Mouse (Mus musculus): ENCODE results near the gene Gm20388. TPM values are rescaled to one million over a fixed set of nuclear protein-coding genes. Genes with fewer than 3 reads are reported as not detected.

Gm20388 gene
- polyA plus RNA-seq, 1 experiment from 2014 or later, result 4.4 TPM

- ATAC-seq, result no peak
- no peak overlapping the region for H3K4me3 ChIP-seq (replicated peaks)
- 83% methylated on average over 3 of the region's 3 CpGs for WGBS
These were observed 4429.1 kb downstream of the Gm20388 start for GRCm38 (mm10) chr8:124339742-124340141.

GRCm38 (mm10) chr8:124340360-124341068, 4429.9 kb downstream of the Gm20388 start:
- 66% methylated on average over 17 of the region's 17 CpGs for WGBS
- peaks cover 97% of the 10 kb centered on the region for H3K36me3 ChIP-seq
- peak; percentile 37; the same call in 1 of the 2 replicates for ATAC-seq

More at GRCm38 (mm10) chr8:124339742-124340141, 4429.1 kb downstream of the Gm20388 start:
- no peaks in the 10 kb centered on the region for H3K27me3 ChIP-seq
- H3K9ac ChIP-seq (replicated peaks), result 0 out of 2 replicates have a peak overlapping the region, but pooled peaks have one; percentile 3
- no peaks in the 10 kb centered on the region for H3K9me3 ChIP-seq
- peaks cover 12% of the 10 kb centered on the region for H3K4me1 ChIP-seq (replicated peaks)
- H3K36me3 ChIP-seq, result peaks cover 98% of the 10 kb centered on the region
- no peak overlapping the region for H3K4me2 ChIP-seq (replicated peaks)
- H3K27ac ChIP-seq, result no peak overlapping the region

GRCm38 (mm10) chr8:124343151-124343550, 4432.5 kb downstream of the Gm20388 start:
- H3K9ac ChIP-seq (replicated peaks), result no peak overlapping the region
- H3K27me3 ChIP-seq, result no peaks in the 10 kb centered on the region
- H3K4me2 ChIP-seq (replicated peaks), result no peak overlapping the region
- no peak overlapping the region for H3K4me3 ChIP-seq (replicated peaks)
- peaks cover 17% of the 10 kb centered on the region for H3K4me1 ChIP-seq (replicated peaks)
- ATAC-seq, result no peak
- H3K36me3 ChIP-seq, result peaks cover 71% of the 10 kb centered on the region
- H3K9me3 ChIP-seq, result no peaks in the 10 kb centered on the region
- 98% methylated on average over 15 of the region's 15 CpGs for WGBS
- H3K27ac ChIP-seq, result no peak overlapping the region

More at GRCm38 (mm10) chr8:124340360-124341068, 4429.9 kb downstream of the Gm20388 start:
- no peak overlapping the region for H3K4me3 ChIP-seq (replicated peaks)
- no peak overlapping the region for H3K4me2 ChIP-seq (replicated peaks)
- peak overlapping the region; percentile 32; the same call in 1 of the 2 replicates for H3K9ac ChIP-seq (replicated peaks)
- H3K9me3 ChIP-seq, result no peaks in the 10 kb centered on the region
- no peak overlapping the region for H3K27ac ChIP-seq
- H3K4me1 ChIP-seq (replicated peaks), result peaks cover 12% of the 10 kb centered on the region
- H3K27me3 ChIP-seq, result no peaks in the 10 kb centered on the region

- Histone ChIP-seq H3K4me3 (replicated peaks) (no peak overlapping the region), H3K9ac (replicated peaks) (no peak overlapping the region), H3K4me1 (replicated peaks) (peaks cover 20% of the 10 kb centered on the region), H3K27me3 (no peaks in the 10 kb centered on the region), H3K27ac (no peak overlapping the region), H3K36me3 (peaks cover 62% of the 10 kb centered on the region), H3K4me2 (replicated peaks) (no peak overlapping the region), H3K9me3 (no peaks in the 10 kb centered on the region)
- no peak for ATAC-seq
- WGBS, result 94% methylated on average over 12 of the region's 12 CpGs
These were observed 4433.4 kb downstream of the Gm20388 start for GRCm38 (mm10) chr8:124343991-124344390.

GRCm38 (mm10) chr8:124345098-124345497, 4434.5 kb downstream of the Gm20388 start:
- no peaks in the 10 kb centered on the region for H3K9me3 ChIP-seq
- no peak for ATAC-seq
- H3K36me3 ChIP-seq, result peaks cover 52% of the 10 kb centered on the region
- no peak overlapping the region for H3K9ac ChIP-seq (replicated peaks)
- H3K27me3 ChIP-seq, result no peaks in the 10 kb centered on the region
- H3K27ac ChIP-seq, result no peak overlapping the region
- no peak overlapping the region for H3K4me3 ChIP-seq (replicated peaks)
- H3K4me2 ChIP-seq (replicated peaks), result no peak overlapping the region
- H3K4me1 ChIP-seq (replicated peaks), result peaks cover 13% of the 10 kb centered on the region
- 85% methylated on average over 10 of the region's 10 CpGs for WGBS

- H3K27ac ChIP-seq, result no peak overlapping the region
- no peaks in the 10 kb centered on the region for H3K9me3 ChIP-seq
- H3K9ac ChIP-seq (replicated peaks), result no peak overlapping the region
- ATAC-seq, result peak; percentile 61
- no peak overlapping the region for H3K4me3 ChIP-seq (replicated peaks)
- H3K4me1 ChIP-seq (replicated peaks), result peaks cover 8% of the 10 kb centered on the region; the same call in 1 of the 2 replicates
- no peak overlapping the region for H3K4me2 ChIP-seq (replicated peaks)
- no peaks in the 10 kb centered on the region for H3K27me3 ChIP-seq
- WGBS, result 48% methylated on average over 19 of the region's 19 CpGs
- peaks cover 34% of the 10 kb centered on the region for H3K36me3 ChIP-seq
These were observed 4436.3 kb downstream of the Gm20388 start for GRCm38 (mm10) chr8:124346852-124347523.

GRCm38 (mm10) chr8:124348087-124348486, 4437.4 kb downstream of the Gm20388 start:
- Histone ChIP-seq H3K4me2 (replicated peaks) (no peak overlapping the region), H3K36me3 (peaks cover 23% of the 10 kb centered on the region), H3K9ac (replicated peaks) (no peak overlapping the region), H3K9me3 (no peaks in the 10 kb centered on the region), H3K27me3 (no peaks in the 10 kb centered on the region), H3K4me3 (replicated peaks) (no peak overlapping the region), H3K27ac (no peak overlapping the region), H3K4me1 (replicated peaks) (peaks cover 8% of the 10 kb centered on the region; the same call in 1 of the 2 replicates)
- no peak for ATAC-seq
- 64% methylated on average over 1 of the region's 1 CpGs for WGBS

- no peaks in the 10 kb centered on the region for H3K27me3 ChIP-seq
- H3K27ac ChIP-seq, result no peak overlapping the region
- H3K9ac ChIP-seq (replicated peaks), result no peak overlapping the region
- ATAC-seq, result peak; percentile 55
- H3K4me2 ChIP-seq (replicated peaks), result no peak overlapping the region
- 37% methylated on average over 7 of the region's 7 CpGs for WGBS
- peaks cover 7% of the 10 kb centered on the region for H3K36me3 ChIP-seq
- H3K4me3 ChIP-seq (replicated peaks), result no peak overlapping the region
- H3K9me3 ChIP-seq, result no peaks in the 10 kb centered on the region
- H3K4me1 ChIP-seq (replicated peaks), result peaks cover 8% of the 10 kb centered on the region; the same call in 1 of the 2 replicates
These were observed 4439.0 kb downstream of the Gm20388 start for GRCm38 (mm10) chr8:124349663-124350062.

GRCm38 (mm10) chr8:124351636-124352035, 4441.0 kb downstream of the Gm20388 start:
- Histone ChIP-seq H3K27me3 (no peaks in the 10 kb centered on the region), H3K9ac (replicated peaks) (no peak overlapping the region), H3K9me3 (no peaks in the 10 kb centered on the region), H3K4me1 (replicated peaks) (peaks cover 8% of the 10 kb centered on the region; the same call in 1 of the 2 replicates), H3K36me3 (no peaks in the 10 kb centered on the region), H3K4me3 (replicated peaks) (no peak overlapping the region), H3K27ac (no peak overlapping the region), H3K4me2 (replicated peaks) (no peak overlapping the region)
- 65% methylated on average over 5 of the region's 5 CpGs for WGBS
- ATAC-seq, result no peak

- H3K4me2 ChIP-seq (replicated peaks), result no peak overlapping the region
- no peak overlapping the region for H3K4me3 ChIP-seq (replicated peaks)
- 82% methylated on average over 3 of the region's 3 CpGs for WGBS
- no peak overlapping the region for H3K27ac ChIP-seq
- H3K9me3 ChIP-seq, result peaks cover 4% of the 10 kb centered on the region; the same call in 1 of the 2 replicates
- no peaks in the 10 kb centered on the region for H3K36me3 ChIP-seq
- ATAC-seq, result no peak
- H3K4me1 ChIP-seq (replicated peaks), result no peaks in the 10 kb centered on the region
- no peaks in the 10 kb centered on the region for H3K27me3 ChIP-seq
- H3K9ac ChIP-seq (replicated peaks), result no peak overlapping the region
These were observed 4450.3 kb downstream of the Gm20388 start for GRCm38 (mm10) chr8:124360911-124361310.

- Histone ChIP-seq H3K9ac (replicated peaks) (no peak overlapping the region), H3K27ac (no peak overlapping the region), H3K27me3 (no peaks in the 10 kb centered on the region), H3K4me2 (replicated peaks) (no peak overlapping the region), H3K4me3 (replicated peaks) (no peak overlapping the region), H3K9me3 (peaks cover 4% of the 10 kb centered on the region; the same call in 1 of the 2 replicates), H3K36me3 (no peaks in the 10 kb centered on the region), H3K4me1 (replicated peaks) (no peaks in the 10 kb centered on the region)
- 81% methylated on average over 11 of the region's 11 CpGs for WGBS
- no peak for ATAC-seq
These were observed 4451.3 kb downstream of the Gm20388 start for GRCm38 (mm10) chr8:124361773-124362427.

GRCm38 (mm10) chr8:124362589-124362988, 4451.9 kb downstream of the Gm20388 start:
- no peak for ATAC-seq
- WGBS, result 85% methylated on average over 7 of the region's 7 CpGs

More at GRCm38 (mm10) chr8:124362589-124362988, 4451.9 kb downstream of the Gm20388 start:
- Histone ChIP-seq H3K9ac (replicated peaks) (no peak overlapping the region), H3K4me3 (replicated peaks) (no peak overlapping the region), H3K9me3 (peaks cover 4% of the 10 kb centered on the region; the same call in 1 of the 2 replicates), H3K4me1 (replicated peaks) (no peaks in the 10 kb centered on the region), H3K27me3 (no peaks in the 10 kb centered on the region), H3K27ac (no peak overlapping the region), H3K36me3 (no peaks in the 10 kb centered on the region), H3K4me2 (replicated peaks) (no peak overlapping the region)

Measured in midbrain, embryonic 13.5 days (tissue).